Mouse (Mus musculus): ENCODE data around the gene Taf13. TPM values are rescaled to one million over a fixed set of nuclear protein-coding genes. Genes with fewer than 3 reads are reported as not detected.
A peak's percentile ranks its signal among the peaks of the same experiment; 100 is the strongest.
"Not testable (repeated sequence)": the region's sequence is repeated elsewhere in the genome, so short reads cannot be mapped to it uniquely, and the experiment has no call there.

The Taf13 gene
- polyA plus RNA-seq, 1 experiment from 2014 or later, result 8.9 TPM

- not testable (repeated sequence) for H3K9ac ChIP-seq (ENCODE audit: low read depth, low read length); H3K27me3 ChIP-seq (ENCODE audit: control insufficient read depth, insufficient read depth, low read depth, low read length); H3K4me3 ChIP-seq (ENCODE audit: low read depth, low read length); H3K27ac ChIP-seq (ENCODE audit: low read length); H3K4me2 ChIP-seq (ENCODE audit: low read depth, low read length); H3K9me3 ChIP-seq (replicated peaks; ENCODE audit: control insufficient read depth, low read length); ATAC-seq (ENCODE audit: low read depth); H3K36me3 ChIP-seq (ENCODE audit: control insufficient read depth, insufficient read depth)
- H3K4me1 ChIP-seq (ENCODE audit: control insufficient read depth, low read depth, low read length), result peaks cover 11% of the 10 kb centered on the region
- 35% methylated on average over 3 of the region's 3 CpGs for WGBS (ENCODE audit: insufficient replicate concordance)
Observed at GRCm38 (mm10) chr3:108569636-108570035, 1.9 kb upstream of the Taf13 start.

- H3K27me3 ChIP-seq (ENCODE audit: control insufficient read depth, insufficient read depth, low read depth, low read length), result peaks cover 3% of the 10 kb centered on the region; the same call in 1 of the 2 replicates
- 73% methylated on average over 14 of the region's 14 CpGs for WGBS (ENCODE audit: insufficient replicate concordance)
- ATAC-seq (ENCODE audit: low read depth), result no peak
- no peaks in the 10 kb centered on the region for H3K9me3 ChIP-seq (replicated peaks; ENCODE audit: control insufficient read depth, low read length)
- no peak overlapping the region for H3K27ac ChIP-seq (ENCODE audit: low read length)
- H3K4me2 ChIP-seq (ENCODE audit: low read depth, low read length), result peak overlapping the region; percentile 91
- no peaks in the 10 kb centered on the region for H3K36me3 ChIP-seq (ENCODE audit: control insufficient read depth, insufficient read depth)
- H3K4me1 ChIP-seq (ENCODE audit: control insufficient read depth, low read depth, low read length), result peaks cover 11% of the 10 kb centered on the region
- no peak overlapping the region for H3K9ac ChIP-seq (ENCODE audit: low read depth, low read length)
- peak overlapping the region; percentile 89 for H3K4me3 ChIP-seq (ENCODE audit: low read depth, low read length)
Observed at GRCm38 (mm10) chr3:108570813-108571212, 685 bp upstream of the Taf13 start.

- Histone ChIP-seq H3K27me3 (ENCODE audit: control insufficient read depth, insufficient read depth, low read depth, low read length) (peaks cover 3% of the 10 kb centered on the region; the same call in 1 of the 2 replicates), H3K4me3 (ENCODE audit: low read depth, low read length) (peak overlapping the region; percentile 89), H3K9ac (ENCODE audit: low read depth, low read length) (peak overlapping the region; percentile 83), H3K9me3 (replicated peaks; ENCODE audit: control insufficient read depth, low read length) (no peaks in the 10 kb centered on the region), H3K4me2 (ENCODE audit: low read depth, low read length) (peak overlapping the region; percentile 91), H3K36me3 (ENCODE audit: control insufficient read depth, insufficient read depth) (no peaks in the 10 kb centered on the region), H3K4me1 (ENCODE audit: control insufficient read depth, low read depth, low read length) (peaks cover 11% of the 10 kb centered on the region), H3K27ac (ENCODE audit: low read length) (peak overlapping the region; percentile 72)
- ATAC-seq (ENCODE audit: low read depth), result no peak
- WGBS (ENCODE audit: insufficient replicate concordance), result 39% methylated on average over 18 of the region's 18 CpGs
Observed at GRCm38 (mm10) chr3:108572309-108573010, 962 bp downstream of the Taf13 start.

- WGBS (ENCODE audit: insufficient replicate concordance), result 54% methylated on average over 5 of the region's 5 CpGs
- Histone ChIP-seq H3K4me3 (ENCODE audit: low read depth, low read length) (no peak overlapping the region), H3K4me1 (ENCODE audit: control insufficient read depth, low read depth, low read length) (peaks cover 11% of the 10 kb centered on the region), H3K36me3 (ENCODE audit: control insufficient read depth, insufficient read depth) (no peaks in the 10 kb centered on the region; the same call in 1 of the 2 replicates), H3K4me2 (ENCODE audit: low read depth, low read length) (no peak overlapping the region), H3K9me3 (replicated peaks; ENCODE audit: control insufficient read depth, low read length) (no peaks in the 10 kb centered on the region), H3K27me3 (ENCODE audit: control insufficient read depth, insufficient read depth, low read depth, low read length) (no peaks in the 10 kb centered on the region), H3K9ac (ENCODE audit: low read depth, low read length) (no peak overlapping the region), H3K27ac (ENCODE audit: low read length) (no peak overlapping the region)
- ATAC-seq (ENCODE audit: low read depth), result no peak
Observed at GRCm38 (mm10) chr3:108574018-108574417, 2.5 kb downstream of the Taf13 start.

GRCm38 (mm10) chr3:108584580-108584979 lies 13.1 kb downstream of the Taf13 start:
- H3K4me1 ChIP-seq (ENCODE audit: control insufficient read depth, low read depth, low read length), result no peaks in the 10 kb centered on the region
- no peaks in the 10 kb centered on the region for H3K36me3 ChIP-seq (ENCODE audit: control insufficient read depth, insufficient read depth)
- H3K4me3 ChIP-seq (ENCODE audit: low read depth, low read length), result no peak overlapping the region
- no peak overlapping the region for H3K27ac ChIP-seq (ENCODE audit: low read length)
- H3K9me3 ChIP-seq (replicated peaks; ENCODE audit: control insufficient read depth, low read length), result no peaks in the 10 kb centered on the region
- no peak overlapping the region for H3K9ac ChIP-seq (ENCODE audit: low read depth, low read length)
- WGBS (ENCODE audit: insufficient replicate concordance), result 48% methylated on average over 4 of the region's 4 CpGs
- no peak for ATAC-seq (ENCODE audit: low read depth)
- H3K27me3 ChIP-seq (ENCODE audit: control insufficient read depth, insufficient read depth, low read depth, low read length), result no peaks in the 10 kb centered on the region
- H3K4me2 ChIP-seq (ENCODE audit: low read depth, low read length), result no peak overlapping the region

- Histone ChIP-seq H3K4me3 (ENCODE audit: low read depth, low read length) (no peak overlapping the region), H3K4me2 (ENCODE audit: low read depth, low read length) (no peak overlapping the region), H3K4me1 (ENCODE audit: control insufficient read depth, low read depth, low read length) (peaks cover 11% of the 10 kb centered on the region), H3K9ac (ENCODE audit: low read depth, low read length) (no peak overlapping the region), H3K9me3 (replicated peaks; ENCODE audit: control insufficient read depth, low read length) (no peaks in the 10 kb centered on the region), H3K27me3 (ENCODE audit: control insufficient read depth, insufficient read depth, low read depth, low read length) (no peaks in the 10 kb centered on the region; the same call in 1 of the 2 replicates), H3K36me3 (ENCODE audit: control insufficient read depth, insufficient read depth) (no peaks in the 10 kb centered on the region), H3K27ac (ENCODE audit: low read length) (no peak overlapping the region)
- ATAC-seq (ENCODE audit: low read depth), result no peak
- WGBS (ENCODE audit: insufficient replicate concordance), result 54% methylated on average over 2 of the region's 2 CpGs
Observed at GRCm38 (mm10) chr3:108588446-108588845, 16.9 kb downstream of the Taf13 start.

- H3K4me1 ChIP-seq (ENCODE audit: control insufficient read depth, low read depth, low read length), result peaks cover 11% of the 10 kb centered on the region
- no peaks in the 10 kb centered on the region for H3K9me3 ChIP-seq (replicated peaks; ENCODE audit: control insufficient read depth, low read length)
- H3K4me2 ChIP-seq (ENCODE audit: low read depth, low read length), result peak within 1 kb of the TSS; percentile 100
- H3K27ac ChIP-seq (ENCODE audit: low read length), result peak within 1 kb of the TSS; percentile 84
- H3K27me3 ChIP-seq (ENCODE audit: control insufficient read depth, insufficient read depth, low read depth, low read length), result no peaks in the 10 kb centered on the region; the same call in 1 of the 2 replicates
- H3K9ac ChIP-seq (ENCODE audit: low read depth, low read length), result peak within 1 kb of the TSS; percentile 81
- H3K36me3 ChIP-seq (ENCODE audit: control insufficient read depth, insufficient read depth), result no peaks in the 10 kb centered on the region
- peak within 1 kb of the TSS; percentile 98 for H3K4me3 ChIP-seq (ENCODE audit: low read depth, low read length)
- WGBS (ENCODE audit: insufficient replicate concordance), result 3% methylated on average over 44 of the region's 44 CpGs
- peak; percentile 100 for ATAC-seq (ENCODE audit: low read depth)
Observed at GRCm38 (mm10) chr3:108590786-108591529, 19.5 kb downstream of the Taf13 start, which contains the start of gene Wdr47. Gene Wdr47, plus strand, starts transcription at chr3:108591279.

- H3K4me3 ChIP-seq (ENCODE audit: low read depth, low read length), result peak overlapping the region; percentile 98
- under 1% methylated on average over 60 of the region's 61 CpGs for WGBS (ENCODE audit: insufficient replicate concordance)
- H3K36me3 ChIP-seq (ENCODE audit: control insufficient read depth, insufficient read depth), result no peaks in the 10 kb centered on the region
- H3K4me2 ChIP-seq (ENCODE audit: low read depth, low read length), result peak overlapping the region; percentile 100
- no peak; the same call in 1 of the 2 replicates for ATAC-seq (ENCODE audit: low read depth)
- peak overlapping the region; percentile 81 for H3K9ac ChIP-seq (ENCODE audit: low read depth, low read length)
- H3K4me1 ChIP-seq (ENCODE audit: control insufficient read depth, low read depth, low read length), result peaks cover 11% of the 10 kb centered on the region
- no peaks in the 10 kb centered on the region; the same call in 1 of the 2 replicates for H3K27me3 ChIP-seq (ENCODE audit: control insufficient read depth, insufficient read depth, low read depth, low read length)
- no peaks in the 10 kb centered on the region for H3K9me3 ChIP-seq (replicated peaks; ENCODE audit: control insufficient read depth, low read length)
- peak overlapping the region; percentile 84 for H3K27ac ChIP-seq (ENCODE audit: low read length)
Observed at GRCm38 (mm10) chr3:108591530-108592522, 20.3 kb downstream of the Taf13 start.

All from liver, embryonic 16.5 days (tissue).